Mouse (Mus musculus) urinary bladder, postnatal 10 days (tissue): Measurements from ENCODE around the gene Armc3.

Source experiments
- DNase-seq: peaks from one replicate; pipeline ENCODE4 v3.0.0; 2022; ENCODE audit warnings: low spot score

Armc3 gene

DNA sequence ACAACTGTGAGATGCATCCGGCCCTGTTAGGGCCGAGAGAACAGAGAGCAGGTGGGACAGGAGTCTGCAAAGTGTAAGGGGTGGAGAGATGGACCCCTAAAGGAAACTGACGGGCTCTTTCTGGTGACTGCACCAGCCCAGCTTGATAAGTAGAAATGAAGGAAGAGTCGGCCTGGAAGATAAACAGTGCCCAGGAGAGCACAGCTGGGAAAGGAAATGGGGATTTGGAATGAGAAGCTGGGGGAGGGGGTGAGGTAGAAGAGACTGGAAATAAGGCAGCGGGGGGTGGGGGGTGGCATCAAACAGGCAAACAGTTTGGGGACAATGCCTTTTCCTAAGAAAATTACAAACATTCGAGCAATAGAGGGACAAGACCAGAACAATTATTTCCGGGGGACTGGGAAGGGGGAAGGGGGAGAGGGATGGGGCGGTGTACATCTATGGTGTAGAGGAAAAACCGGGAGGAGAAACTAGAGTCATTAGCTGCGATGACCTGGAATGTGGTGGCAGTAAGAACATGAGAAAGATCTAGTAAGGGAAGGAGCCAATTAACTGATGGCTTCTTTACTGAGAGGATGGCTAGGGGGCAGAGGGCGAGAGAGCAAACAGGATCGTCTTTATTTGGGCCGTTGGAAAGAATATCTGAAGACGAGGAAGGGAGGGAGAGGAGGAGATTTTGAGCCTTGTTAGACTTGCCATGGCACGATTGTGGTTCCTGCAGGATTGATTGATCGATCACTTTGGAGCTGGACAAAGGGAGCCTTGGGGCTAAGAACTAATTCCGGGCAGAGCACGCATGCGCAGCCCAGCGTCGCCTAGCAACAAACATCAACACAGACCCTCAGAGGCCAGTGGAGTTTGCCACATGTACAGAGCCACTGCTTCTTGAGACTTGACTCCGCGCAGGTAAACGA lies at the start of gene Armc3:
TSS of gene Armc3 (plus strand) at position 851 of the 914 bp plus-strand sequence.
- no peak for DNase-seq

DNA sequence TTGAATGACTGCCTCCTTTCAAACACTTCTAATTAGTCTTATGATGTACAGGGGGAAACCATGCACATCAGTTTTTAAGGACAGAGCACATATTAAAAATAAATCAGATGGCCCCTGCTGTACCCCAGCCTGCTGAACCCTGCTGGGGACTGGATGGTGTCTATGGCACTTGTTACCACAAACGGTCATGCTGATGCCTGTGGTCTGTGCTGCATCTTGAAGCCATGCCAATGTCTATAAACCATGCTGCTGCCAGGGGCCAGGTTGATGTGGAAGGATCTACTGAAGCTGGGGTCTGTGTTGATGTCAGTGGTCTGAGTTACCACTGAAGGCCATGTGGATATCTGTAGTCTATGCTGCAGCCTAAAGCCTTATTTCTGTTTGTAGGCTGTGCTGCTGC lies 46.4 kb upstream of the Armc3 start:
- no peak for DNase-seq

DNA sequence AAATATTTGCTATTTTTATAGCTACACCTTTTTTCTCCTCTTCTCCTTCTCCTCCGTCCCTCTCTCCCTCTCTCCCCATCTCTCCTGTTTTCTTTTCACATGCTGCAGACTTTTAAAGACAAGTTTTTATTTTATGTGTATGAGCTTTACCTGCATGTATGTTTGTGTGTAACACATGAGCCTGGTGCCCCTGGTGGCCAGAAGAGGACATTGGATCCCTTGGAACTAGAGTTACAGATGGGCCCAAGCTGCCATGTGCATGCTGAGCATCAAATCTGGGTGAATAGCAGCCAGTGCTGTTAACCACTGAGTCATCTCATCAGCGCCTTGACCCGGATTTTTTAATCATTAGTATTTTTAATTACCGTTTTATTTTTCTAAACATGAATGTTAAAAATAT lies 42.9 kb upstream of the Armc3 start:
- DNase-seq: no peak

DNA sequence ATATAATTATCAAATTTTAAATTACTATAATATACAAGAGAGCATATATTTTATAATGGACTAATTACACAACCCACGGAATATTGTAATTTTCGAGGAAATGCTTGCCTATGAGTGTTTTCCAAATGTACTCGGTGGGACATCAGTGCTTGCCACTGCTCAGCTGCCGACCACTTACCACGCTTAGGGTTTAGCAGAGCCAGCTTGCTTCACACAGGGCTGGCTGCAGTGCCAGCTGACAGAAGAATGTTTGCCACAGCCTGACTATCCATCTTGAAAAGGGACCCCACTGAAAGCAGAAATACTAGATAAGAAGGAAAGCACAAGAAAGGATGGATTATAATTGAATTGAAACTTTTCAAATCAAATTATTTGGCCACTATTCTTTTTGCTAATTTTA lies 39.6 kb upstream of the Armc3 start:
- no peak for DNase-seq

DNA sequence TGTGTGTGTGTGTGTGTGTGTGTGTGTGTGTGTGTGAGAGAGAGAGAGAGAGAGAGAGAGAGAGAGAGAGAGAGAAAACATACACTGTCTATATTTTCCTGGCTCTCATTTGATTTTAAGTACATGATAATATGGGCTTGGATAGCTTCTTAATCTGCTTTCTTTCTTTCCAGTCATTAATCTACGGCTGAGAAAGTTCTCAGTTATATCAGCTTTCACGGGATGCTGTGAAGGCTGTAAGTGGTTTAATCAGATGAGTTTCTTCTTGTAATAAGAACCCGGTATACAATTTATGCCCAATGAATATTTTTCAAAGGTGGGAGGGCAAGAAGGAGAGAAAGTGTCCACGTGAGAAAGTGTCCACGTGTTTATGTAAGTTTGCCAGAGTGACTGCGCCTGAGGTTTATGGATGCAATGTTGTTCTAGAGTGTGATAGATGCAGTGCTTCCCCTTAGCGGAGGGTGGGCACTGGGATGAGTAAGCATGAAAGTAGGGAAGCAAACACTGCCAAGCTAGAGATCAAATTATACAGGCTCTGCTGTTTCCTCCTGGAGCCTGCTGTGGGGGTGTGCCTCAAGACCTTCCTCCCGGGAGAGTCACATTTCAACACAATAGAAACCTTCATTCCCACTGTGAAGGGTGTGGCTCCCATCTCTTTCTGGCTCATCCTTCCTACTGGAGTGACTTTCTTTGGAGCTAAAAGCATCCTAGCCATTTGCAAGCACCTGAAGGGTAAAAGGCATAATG lies 38.6 kb upstream of the Armc3 start:
- no peak for DNase-seq

DNA sequence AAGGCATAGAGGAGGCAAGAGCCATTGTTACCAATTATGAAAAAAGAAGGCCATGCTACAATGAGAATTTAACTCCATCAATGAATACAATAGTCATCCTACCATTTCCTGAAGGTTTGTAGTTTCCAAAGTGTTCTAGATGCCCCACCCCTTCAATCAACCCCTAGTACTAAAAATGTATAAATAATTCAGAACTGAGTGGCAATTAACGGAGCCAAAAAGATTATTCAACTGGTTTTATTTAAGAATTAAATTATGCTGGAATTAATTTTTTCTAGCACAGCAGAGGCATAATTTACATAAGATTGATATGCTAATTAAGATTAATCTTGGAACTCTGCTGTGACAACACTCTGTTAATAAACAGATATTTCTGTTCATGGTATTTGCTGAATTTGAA lies 34.9 kb upstream of the Armc3 start:
- no peak for DNase-seq

DNA sequence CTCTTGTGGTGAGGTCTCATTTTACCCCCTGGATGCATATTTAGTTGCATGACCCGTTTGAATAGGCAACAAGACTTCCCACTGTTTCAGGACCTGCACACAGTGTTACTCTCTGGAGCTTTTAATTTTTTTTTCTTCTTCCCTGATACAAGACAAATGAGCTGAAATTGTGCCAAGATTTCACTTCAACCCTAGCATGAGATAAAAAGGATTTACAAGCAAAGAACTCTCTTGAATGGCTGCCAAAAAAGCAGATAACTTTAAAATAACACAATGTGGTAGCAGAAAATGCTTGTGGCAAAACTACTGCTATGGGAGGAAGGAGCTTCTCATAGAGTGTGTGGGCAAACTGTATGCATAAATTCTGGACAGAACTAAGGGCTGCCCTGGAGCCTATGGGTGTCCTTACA lies 22.3 kb upstream of the Armc3 start:
- no peak for DNase-seq

DNA sequence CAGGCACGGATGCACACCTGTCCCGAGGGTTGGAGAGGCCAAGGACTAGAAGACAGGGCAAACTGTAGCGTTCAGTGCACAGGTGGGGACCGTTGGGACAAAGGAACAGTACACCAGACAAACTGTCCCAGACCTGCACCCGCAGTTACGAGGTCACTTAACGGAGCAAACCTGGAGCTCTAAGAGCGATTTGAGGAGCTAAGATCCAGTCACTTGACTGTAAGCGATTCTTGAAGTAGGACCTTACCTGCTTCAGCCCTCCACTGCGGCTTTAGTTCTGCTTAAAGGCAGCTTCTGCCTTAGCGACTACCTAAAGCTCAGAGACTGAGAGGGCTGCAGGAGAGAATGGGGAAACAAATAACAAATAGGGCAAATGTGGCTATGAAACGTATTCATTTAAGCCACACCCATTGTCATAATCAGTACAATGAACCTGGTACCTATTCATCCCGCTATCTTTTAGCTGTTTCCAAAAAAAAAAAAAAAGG lies 308 bp downstream of the Armc3 start:
- no peak for DNase-seq

DNA sequence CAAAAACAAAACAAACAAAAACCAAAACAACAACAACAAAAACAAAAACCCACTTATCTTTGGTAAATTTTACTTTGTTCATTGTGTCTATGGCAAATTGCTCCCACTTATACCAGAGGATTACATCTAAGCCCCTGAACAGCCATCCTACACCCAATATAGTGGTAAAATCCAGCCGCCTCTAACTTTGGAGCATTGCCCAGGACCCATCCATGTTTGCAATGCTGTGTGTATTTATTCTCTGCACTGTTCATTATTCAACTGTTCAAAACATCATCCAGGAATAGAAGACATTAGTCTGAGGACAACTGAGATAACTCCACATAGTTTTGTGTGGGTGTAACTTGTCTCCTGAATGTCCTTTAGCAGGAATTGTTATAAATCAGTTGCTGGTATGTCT lies 1.0 kb downstream of the Armc3 start:
- no peak for DNase-seq

DNA sequence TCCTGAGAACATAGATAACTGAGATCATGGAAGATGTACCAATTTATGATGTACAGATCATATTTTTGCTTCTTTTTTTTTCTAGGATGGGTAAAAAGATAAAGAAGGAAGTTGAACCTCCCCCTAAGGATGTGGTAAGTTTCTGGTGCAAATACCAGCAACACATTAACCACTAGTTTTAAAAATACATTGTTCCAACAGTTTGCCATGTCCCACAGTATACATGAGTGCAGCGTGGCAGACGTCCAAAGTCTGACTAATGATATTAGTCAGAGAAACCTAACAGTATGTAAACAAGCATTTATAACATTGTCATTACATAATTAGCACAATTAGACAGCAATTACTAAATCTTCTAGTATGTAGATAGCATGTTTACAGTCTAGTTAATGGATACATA lies 2.6 kb downstream of the Armc3 start:
- DNase-seq: no peak

DNA sequence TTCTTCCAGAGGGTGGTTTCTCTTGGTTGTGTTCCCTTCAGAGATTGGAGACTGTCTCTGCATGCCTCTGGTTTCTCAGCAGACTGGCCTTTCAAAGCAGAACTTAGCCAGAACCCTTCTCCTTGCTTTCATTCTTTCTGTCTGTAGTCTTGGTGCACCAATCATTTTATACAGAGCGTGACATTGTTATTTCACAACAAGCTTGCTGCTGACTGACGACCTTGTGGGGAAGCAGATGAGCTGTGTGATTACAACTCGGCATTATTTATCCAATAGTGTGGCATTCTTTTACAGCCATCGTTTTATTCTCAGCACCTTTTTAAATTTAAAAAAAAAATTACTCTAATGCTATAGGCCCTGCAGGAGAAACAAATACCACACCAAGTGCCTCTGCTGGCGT lies 35.2 kb downstream of the Armc3 start:
- no peak for DNase-seq

DNA sequence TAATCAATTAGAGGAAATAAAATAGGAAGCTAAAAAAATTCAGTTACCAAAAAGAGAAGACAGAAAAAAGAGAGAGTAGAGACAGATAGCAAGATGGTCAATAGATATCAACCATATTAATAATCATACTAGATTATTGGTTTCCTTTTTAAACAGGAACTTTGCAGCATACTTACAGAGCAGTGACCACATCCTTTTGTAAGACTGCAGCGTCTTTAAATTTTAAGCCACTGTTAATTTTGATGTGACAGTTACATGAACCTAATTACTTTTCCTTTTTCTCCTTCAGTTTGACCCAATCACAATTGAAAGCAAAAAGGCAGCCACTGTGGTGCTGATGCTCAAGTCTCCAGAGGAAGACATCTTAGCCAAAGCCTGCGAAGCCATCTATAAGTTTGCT lies 36.1 kb downstream of the Armc3 start:
- no peak for DNase-seq

DNA sequence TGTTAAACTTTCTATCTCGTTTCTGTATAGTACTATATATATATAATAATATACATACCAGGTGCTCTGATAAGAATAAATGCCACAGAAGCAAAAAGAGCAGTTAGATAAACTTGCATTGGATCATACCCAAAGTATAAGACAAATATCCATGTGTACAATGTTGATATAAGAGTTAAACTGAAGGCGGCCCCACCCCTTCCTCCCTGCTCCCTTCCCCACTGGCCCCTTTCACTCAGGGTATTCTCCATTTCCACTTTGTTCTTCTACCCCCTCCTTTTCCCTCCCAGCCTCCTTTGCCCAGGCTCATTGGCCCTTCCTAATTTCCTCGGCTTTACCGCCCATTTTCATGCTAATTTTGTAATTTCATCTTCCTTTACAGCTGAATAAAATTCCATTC lies 36.5 kb downstream of the Armc3 start:
- no peak for DNase-seq

DNA sequence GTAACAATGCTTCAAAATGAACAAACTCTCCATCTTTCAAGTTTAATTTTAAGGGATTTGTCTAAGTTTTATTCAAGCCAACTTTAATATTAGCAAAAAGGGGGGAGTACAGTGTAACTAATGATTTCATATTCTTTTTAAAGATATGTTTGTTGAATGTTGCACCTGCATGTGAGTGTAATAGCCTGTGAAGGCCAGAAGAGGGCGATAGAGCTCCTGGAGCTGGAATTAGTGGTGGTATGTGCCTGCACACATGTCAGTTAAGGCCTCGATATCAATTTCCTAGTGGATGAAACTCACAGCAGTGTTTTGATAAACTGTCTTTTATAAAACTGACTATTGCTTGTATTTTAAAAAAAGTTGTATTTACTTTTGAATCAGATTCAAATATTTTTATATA lies 39.7 kb downstream of the Armc3 start:
- DNase-seq: no peak

DNA sequence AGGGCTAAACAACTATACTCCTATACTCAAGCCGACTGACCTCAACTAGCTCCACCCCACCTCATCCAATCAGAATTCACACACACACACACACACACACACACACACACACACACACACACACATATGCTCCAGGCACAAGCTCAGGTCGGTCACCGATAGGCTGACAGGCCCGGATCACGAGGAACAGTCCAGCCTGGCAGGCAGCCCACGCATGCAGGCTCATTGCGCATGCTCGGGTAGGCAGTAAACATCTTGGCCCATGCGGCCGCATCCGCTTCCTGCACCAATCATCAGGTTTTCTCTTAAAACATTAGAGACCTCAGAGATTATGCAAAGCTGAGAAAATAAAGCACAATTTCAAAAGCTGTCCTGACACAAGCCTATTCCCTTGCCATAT lies 50.5 kb downstream of the Armc3 start:
- DNase-seq: no peak

DNA sequence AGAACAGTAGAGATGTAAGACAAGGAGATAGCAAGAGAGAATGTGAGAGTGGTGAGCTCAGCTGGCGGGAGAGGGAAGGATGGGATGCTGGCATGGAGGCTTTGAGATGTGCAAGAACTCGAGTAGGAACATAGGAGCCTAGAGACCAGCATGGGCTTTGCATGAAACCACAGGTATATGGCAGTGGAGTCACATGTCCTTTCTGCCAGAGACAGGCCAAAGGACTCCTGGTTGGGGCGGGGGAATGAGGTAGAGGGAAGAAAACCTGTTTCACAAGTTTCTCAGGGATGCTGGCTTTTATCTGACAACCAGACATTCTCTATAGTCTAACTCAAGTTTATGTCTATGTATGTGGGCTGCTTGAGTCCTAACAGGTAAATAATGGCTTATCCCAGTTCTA lies 55.9 kb downstream of the Armc3 start:
- no peak for DNase-seq

DNA sequence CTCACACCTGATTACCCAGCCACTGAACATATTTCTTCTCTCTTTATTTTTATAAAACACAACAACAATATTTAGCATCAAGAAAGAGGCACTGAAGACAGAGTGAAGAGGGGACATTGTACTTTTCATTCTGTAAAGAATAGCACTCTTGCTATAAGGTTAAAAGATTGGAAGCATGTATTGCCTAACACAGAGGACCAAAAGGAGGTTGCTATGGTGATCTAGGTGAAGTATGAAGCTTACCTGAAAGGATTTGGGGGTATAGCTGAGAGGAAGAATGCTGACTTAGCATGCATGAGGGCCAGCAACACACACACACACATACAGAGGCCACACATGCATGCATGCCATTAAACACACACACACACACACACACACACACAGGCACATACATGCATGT lies 58.2 kb downstream of the Armc3 start:
- DNase-seq: no peak

DNA sequence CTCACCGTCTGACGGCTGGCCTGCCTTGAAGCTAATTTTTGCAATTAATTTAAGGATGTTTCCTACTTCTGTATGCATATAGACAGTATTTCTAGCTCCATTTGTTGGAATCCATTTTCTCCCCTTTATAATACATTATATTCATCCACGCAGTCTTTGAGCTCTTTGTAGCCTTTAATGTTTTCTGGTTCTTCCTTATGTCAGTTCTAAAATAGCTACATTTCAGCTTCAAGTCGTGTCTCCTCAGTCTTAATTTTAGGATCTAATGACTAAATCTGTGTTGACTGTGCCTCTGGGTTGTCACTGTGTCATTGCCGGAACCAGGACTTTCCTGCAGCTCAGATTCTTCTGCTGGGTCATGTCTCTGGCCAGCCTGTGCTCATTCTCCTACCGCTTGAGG lies 61.3 kb downstream of the Armc3 start:
- no peak for DNase-seq

DNA sequence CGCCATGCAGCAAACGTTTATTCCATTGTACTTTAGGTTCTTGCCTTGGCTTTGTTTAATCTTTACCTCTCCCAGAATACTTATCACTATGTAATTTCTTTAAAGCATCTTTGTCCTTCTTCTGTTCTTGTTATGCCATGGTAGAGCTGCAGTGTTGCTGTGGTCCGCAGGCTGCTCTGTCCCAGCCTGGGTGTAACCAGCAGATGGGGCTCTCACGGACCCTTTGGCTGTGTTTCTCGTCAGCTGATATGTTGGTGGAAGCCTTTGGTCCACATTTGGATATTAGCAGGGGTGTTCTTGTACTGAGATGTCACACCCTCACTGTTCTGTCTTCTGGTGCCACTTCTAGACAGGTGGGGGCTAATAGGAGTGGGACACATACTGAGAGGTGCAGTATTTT lies 64.3 kb downstream of the Armc3 start:
- no peak for DNase-seq

DNA sequence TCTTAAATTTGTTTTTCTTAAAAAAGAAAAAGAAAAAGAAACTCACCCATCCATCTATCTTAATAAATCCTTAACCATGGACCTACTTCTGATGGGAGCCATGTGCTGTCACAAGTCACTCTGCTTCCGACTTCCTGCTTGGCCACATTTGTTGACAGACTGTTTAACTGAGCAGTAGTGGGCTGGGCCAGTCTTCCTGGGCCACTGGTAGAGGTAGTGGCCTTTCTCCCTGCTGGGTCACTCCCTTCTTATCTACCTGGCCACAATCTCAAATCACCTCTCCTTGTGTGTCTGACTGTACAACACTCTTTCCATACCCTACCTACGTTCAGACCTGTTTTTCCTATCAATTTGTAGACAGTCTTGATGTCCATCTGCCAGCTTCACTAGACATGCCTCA lies 66.7 kb downstream of the Armc3 start:
- no peak for DNase-seq

DNA sequence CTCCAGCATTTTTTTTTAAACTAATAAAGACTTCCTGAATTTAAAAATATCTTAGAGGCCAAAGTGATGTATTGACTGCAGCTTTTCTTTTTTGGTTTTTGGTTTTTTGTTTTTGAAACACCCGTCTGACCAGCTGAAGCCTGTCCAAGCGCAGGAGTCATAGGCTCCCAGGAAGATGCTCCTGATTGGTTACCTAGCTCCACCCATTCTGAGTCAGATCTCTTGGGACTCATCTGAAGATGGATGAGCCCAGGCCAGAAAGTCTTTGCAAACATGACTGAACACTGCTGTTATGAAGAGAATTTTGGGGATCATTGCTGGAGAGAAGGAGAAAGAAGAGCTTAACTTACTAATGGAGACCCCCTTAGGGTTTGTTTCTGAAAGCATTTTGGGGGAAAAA lies 68.3 kb downstream of the Armc3 start:
- no peak for DNase-seq

DNA sequence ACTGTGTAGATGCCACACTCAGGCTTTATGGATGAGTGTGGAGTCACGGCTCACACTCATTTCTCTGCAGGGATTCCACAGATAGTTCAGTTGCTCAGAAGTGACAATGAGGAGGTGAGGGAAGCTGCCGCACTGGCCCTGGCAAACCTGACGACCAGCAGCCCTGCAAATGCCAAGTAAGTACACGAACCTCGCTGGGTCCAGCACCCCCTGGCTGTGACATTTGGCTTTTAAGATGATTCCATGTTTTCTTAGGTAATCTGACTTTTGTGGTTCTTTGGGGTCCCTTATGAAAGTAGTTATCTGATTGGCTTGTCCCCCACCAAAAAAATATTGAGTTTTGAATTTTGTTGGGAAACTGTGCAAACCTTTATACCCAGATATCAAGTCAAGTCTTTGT lies 70.9 kb downstream of the Armc3 start:
- DNase-seq: no peak

DNA sequence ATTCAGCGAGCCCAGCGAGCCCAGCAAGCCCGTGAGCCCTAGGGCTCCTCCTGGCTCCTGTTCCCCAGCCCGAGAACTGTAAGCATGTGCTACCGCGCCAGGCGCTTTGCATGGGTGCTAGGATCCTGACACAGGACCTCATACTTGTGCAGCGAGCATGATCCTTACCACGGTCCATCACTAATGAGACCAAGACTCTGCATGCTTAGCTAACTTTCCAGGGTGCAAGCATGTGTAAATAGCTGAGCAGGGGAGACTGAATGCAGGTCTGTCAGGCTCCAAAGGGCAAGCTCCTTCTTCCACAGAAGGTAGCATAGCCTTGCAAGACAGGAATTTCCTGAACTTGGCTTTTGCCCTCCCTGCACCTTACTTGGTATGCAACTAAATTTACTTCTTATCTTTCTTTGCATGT lies 71.6 kb downstream of the Armc3 start:
- no peak for DNase-seq
